Mouse (Mus musculus) C2C12 (cell line): ENCODE measurements around the gene Gal3st4.

ENCODE experiments used
- CTCF ChIP-seq: IDR thresholded peaks from one replicate; pipeline ENCODE4 v1.5.1; 2011; ENCODE audit not compliant: control insufficient read depth, insufficient read depth, insufficient read length
- MAX ChIP-seq: IDR thresholded peaks from one replicate; pipeline ENCODE4 v1.6.1; 2011; ENCODE audit warnings: mild to moderate bottlenecking, control low read depth

DNA sequence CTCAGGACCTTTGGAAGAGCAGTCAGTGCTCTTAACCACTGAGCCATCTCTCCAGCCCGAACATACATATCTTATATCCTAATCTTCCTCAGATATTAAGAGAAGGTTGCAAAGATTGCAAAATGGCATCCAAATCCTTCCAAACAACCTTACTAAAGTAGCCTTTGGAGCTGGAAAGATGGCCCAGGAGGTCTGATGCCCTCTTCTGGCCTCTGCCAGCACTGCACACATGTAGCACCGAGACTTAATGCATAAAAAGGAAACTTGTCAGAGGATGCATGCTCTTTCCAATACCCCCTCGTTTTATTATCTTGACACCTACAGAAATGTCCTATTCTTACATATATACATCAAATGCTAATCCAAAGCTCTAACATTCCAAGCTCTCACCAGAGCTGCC is 44.6 kb downstream of the Gal3st4 start:
- TF ChIP-seq CTCF (no peak), MAX (no peak)
